Mouse (Mus musculus): ENCODE results near the gene Gzma. TPM values are rescaled to one million over a fixed set of nuclear protein-coding genes. Genes with fewer than 3 reads are reported as not detected.

Gzma gene
- polyA plus RNA-seq, 1 experiment, result not detected

GRCm38 (mm10) chr13:113045458-113046110 lies 55.2 kb downstream of the Gzma start:
- no peaks in the 10 kb centered on the region for H3K27me3 ChIP-seq (ENCODE audit: control insufficient read depth, insufficient read depth, insufficient read length)
- peak overlapping the region; percentile 42 for H3K4me3 ChIP-seq (ENCODE audit: insufficient read depth, poor library complexity, severe bottlenecking)
- H3K79me3 ChIP-seq (ENCODE audit: low read depth), result peaks cover 33% of the 10 kb centered on the region
- peaks cover 24% of the 10 kb centered on the region for H3K36me3 ChIP-seq (ENCODE audit: control insufficient read depth, insufficient read depth)
- H3ac ChIP-seq (ENCODE audit: control insufficient read depth, insufficient read length, low read depth), result peak overlapping the region; percentile 81
- peaks cover 36% of the 10 kb centered on the region for H3K79me2 ChIP-seq (ENCODE audit: control insufficient read depth, insufficient read depth)
- no peak for TF ChIP-seq CEBPB (IDR thresholded peaks at IDR 0.05; ENCODE audit: low read depth)
- no peak for TF ChIP-seq MYOG (IDR thresholded peaks at IDR 0.05; ENCODE audit: control insufficient read depth, extremely low read depth, insufficient read length)
- no peak for TF ChIP-seq USF1 (IDR thresholded peaks at IDR 0.05; ENCODE audit: low read depth)
- TF ChIP-seq CTCF (IDR thresholded peaks at IDR 0.05; ENCODE audit: control insufficient read depth, insufficient read depth, insufficient read length), result no peak
- no peak for TF ChIP-seq MAX (IDR thresholded peaks at IDR 0.05)
- no peak for TF ChIP-seq FOSL1 (IDR thresholded peaks at IDR 0.05; ENCODE audit: insufficient read depth, low read length, poor library complexity, severe bottlenecking)
- no peak for TF ChIP-seq MYOD1 (IDR thresholded peaks at IDR 0.05; ENCODE audit: control insufficient read depth, insufficient read length, low read depth)

DNA sequence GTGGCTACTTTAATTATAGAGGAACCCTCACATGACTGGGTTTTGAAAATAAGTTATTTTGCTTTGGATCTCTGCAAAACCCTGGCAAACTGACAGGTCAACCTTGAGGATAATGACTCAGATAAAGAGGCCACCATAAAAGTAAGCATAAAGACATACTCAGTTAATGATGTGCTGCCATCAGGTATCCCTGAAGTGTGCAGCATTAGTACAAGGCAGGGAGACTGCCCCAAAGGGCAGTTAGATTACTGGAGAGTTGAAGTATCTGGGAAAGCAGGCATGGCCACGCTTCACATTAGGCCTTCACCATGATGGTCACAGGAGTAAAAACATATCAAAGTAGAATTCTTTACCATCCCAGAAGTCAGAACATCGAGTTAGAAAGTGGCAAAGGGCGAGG lies 55.9 kb downstream of the Gzma start:
- Histone ChIP-seq H3ac (ENCODE audit: control insufficient read depth, insufficient read length, low read depth) (peak overlapping the region; percentile 77), H3K27me3 (ENCODE audit: control insufficient read depth, insufficient read depth, insufficient read length) (no peaks in the 10 kb centered on the region), H3K36me3 (ENCODE audit: control insufficient read depth, insufficient read depth) (peaks cover 24% of the 10 kb centered on the region), H3K79me3 (ENCODE audit: low read depth) (peaks cover 33% of the 10 kb centered on the region), H3K79me2 (ENCODE audit: control insufficient read depth, insufficient read depth) (peaks cover 36% of the 10 kb centered on the region), H3K4me3 (ENCODE audit: insufficient read depth, poor library complexity, severe bottlenecking) (peak overlapping the region; percentile 42)
- no peak for TF ChIP-seq MYOG (IDR thresholded peaks at IDR 0.05; ENCODE audit: control insufficient read depth, extremely low read depth, insufficient read length)
- TF ChIP-seq FOSL1 (IDR thresholded peaks at IDR 0.05; ENCODE audit: insufficient read depth, low read length, poor library complexity, severe bottlenecking), result no peak
- TF ChIP-seq USF1 (IDR thresholded peaks at IDR 0.05; ENCODE audit: low read depth), result no peak
- TF ChIP-seq CTCF (IDR thresholded peaks at IDR 0.05; ENCODE audit: control insufficient read depth, insufficient read depth, insufficient read length), result no peak
- no peak for TF ChIP-seq CEBPB (IDR thresholded peaks at IDR 0.05; ENCODE audit: low read depth)
- no peak for TF ChIP-seq MYOD1 (IDR thresholded peaks at IDR 0.05; ENCODE audit: control insufficient read depth, insufficient read length, low read depth)
- no peak for TF ChIP-seq MAX (IDR thresholded peaks at IDR 0.05)

Other genes starting within 250 kb of the Gzma start
- 18.0 TPM for gene Mtrex, start 173.6 kb downstream of the Gzma start, polyA plus RNA-seq (2012; fragmentation: generic; extraction: Trizol)
- 12.5 TPM for gene Dhx29, start 173.5 kb downstream of the Gzma start, polyA plus RNA-seq (2012; fragmentation: generic; extraction: Trizol)
- gene Ccno, start 113.2 kb downstream of the Gzma start, polyA plus RNA-seq (2012; fragmentation: generic; extraction: Trizol), result 7.6 TPM
- 0.02 TPM for gene Mcidas, start 107.1 kb downstream of the Gzma start, polyA plus RNA-seq (2012; fragmentation: generic; extraction: Trizol)
- 0.04 TPM for gene Cdc20b, start 65.9 kb downstream of the Gzma start, polyA plus RNA-seq (2012; fragmentation: generic; extraction: Trizol)
- 210 TPM for gene Gpx8, start 54.6 kb downstream of the Gzma start, polyA plus RNA-seq (2012; fragmentation: generic; extraction: Trizol)
- 0.08 TPM for gene Esm1, start 108.7 kb upstream of the Gzma start, polyA plus RNA-seq (2012; fragmentation: generic; extraction: Trizol)
- gene Gzmk, start 124.9 kb upstream of the Gzma start, polyA plus RNA-seq (2012; fragmentation: generic; extraction: Trizol), result 0.26 TPM
- 0.34 TPM for gene BC067074, start 192.2 kb upstream of the Gzma start, polyA plus RNA-seq (2012; fragmentation: generic; extraction: Trizol)